Mouse (Mus musculus): ENCODE results near the gene Tox3.

DNA sequence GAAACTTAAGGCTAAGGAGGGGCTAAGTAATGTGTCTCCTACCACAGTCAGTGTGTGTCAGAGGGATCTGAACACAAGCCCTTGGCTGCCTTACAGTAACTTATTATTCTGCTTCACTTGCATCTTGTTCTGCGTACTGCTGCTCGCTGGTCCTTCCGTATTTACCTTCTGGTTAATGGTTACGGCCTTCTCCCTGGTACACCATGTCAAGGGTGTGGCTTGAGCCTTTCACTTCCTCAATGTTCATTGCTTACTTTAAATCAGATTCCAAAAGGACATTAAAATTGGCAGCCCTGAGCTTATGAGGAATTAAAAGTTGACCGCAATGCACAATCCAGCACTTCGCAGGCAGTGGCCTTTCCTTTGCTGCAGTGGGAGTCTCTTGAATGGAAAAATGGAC is 30.9 kb upstream of the Tox3 start:
- TF ChIP-seq USF1 (IDR thresholded peaks at IDR 0.05; ENCODE audit: low read depth): no peak
- no peak for TF ChIP-seq POLR2A (IDR thresholded peaks at IDR 0.05; ENCODE audit: insufficient read length, low read depth)
- no peak for TF ChIP-seq CEBPB (IDR thresholded peaks at IDR 0.05; ENCODE audit: insufficient read depth, poor library complexity, severe bottlenecking)
- no peak for TF ChIP-seq MAX (IDR thresholded peaks at IDR 0.05; ENCODE audit: low read depth)
- TF ChIP-seq TCF12 (IDR thresholded peaks at IDR 0.05; ENCODE audit: insufficient read depth, poor library complexity, severe bottlenecking): no peak
